Mouse (Mus musculus): ENCODE results near the gene Usp36.

DNA sequence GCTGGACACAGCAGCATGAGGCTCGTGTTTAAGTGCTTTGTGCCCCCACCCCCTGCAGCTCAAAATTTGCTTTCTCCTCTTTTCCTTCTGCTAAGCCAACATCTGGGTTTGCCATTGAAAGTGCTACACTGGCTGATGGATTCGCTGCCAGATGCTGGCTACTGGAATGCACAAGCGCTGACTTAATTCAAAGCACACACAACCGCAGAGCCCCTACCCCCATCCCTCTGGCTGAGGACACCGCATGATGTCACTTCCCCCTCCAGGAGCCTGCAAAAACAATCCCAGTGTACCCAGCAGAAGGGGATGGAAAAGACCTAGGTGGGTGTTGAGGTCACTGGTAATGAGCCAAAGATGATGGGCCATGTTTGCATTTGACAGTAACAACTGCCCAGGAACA is 34.5 kb upstream of the Usp36 start:
- no peak for TF ChIP-seq CTCF (IDR thresholded peaks at IDR 0.05; ENCODE audit: control insufficient read depth, insufficient read depth, insufficient replicate concordance, low read depth, low read length)
- TF ChIP-seq POLR2A (IDR thresholded peaks at IDR 0.05; ENCODE audit: control insufficient read depth, low read depth, low read length), result no peak

Data from testis, adult 2 months (tissue).